Mouse (Mus musculus) kidney, embryonic 14.5 days (tissue): ENCODE data around the gene 9230104L09Rik. TPM values are rescaled to one million over a fixed set of nuclear protein-coding genes. Genes with fewer than 3 reads are reported as not detected.

Source experiments
- ATAC-seq: fragments of 200-750 bp; cut with Nextera tagmentation; 2 replicates; pipeline ENCODE4 v1.8.0; 2017; ENCODE audit warnings: moderate number of reproducible peaks, mild to moderate bottlenecking, moderate TSS enrichment, moderate library complexity; ENCODE audit not compliant: low FRiP score, low TSS enrichment
- H3K27ac ChIP-seq: fragments of 300-500 bp; sonication (generic); 2 replicates; pipeline ENCODE4 v1.5.1; 2014; ENCODE audit warnings: low read depth, mild to moderate bottlenecking, low read length, moderate library complexity, mixed read lengths
- H3K27me3 ChIP-seq: fragments of 300-500 bp; sonication (generic); 2 replicates; pipeline ENCODE4 v1.6.1; 2014; ENCODE audit warnings: mild to moderate bottlenecking, low read length; ENCODE audit not compliant: control insufficient read depth, insufficient read depth
- H3K36me3 ChIP-seq: fragments of 300-500 bp; sonication (generic); 2 replicates; pipeline ENCODE4 v1.6.1; 2014; ENCODE audit warnings: low read length, mixed read lengths; ENCODE audit not compliant: control insufficient read depth, insufficient read depth
- H3K4me1 ChIP-seq: fragments of 300-500 bp; sonication (generic); 2 replicates; pipeline ENCODE4 v1.6.1; 2014; ENCODE audit warnings: low read length, mixed read lengths; ENCODE audit not compliant: control insufficient read depth, insufficient read depth
- H3K4me2 ChIP-seq: fragments of 300-500 bp; sonication (generic); replicated peaks from 2 replicates; pipeline ENCODE4 v1.6.1; 2014; ENCODE audit warnings: low read depth, mild to moderate bottlenecking, low read length
- H3K4me3 ChIP-seq: fragments of 300-500 bp; sonication (generic); 2 replicates; pipeline ENCODE4 v1.5.1; 2014; ENCODE audit warnings: mild to moderate bottlenecking, low read length
- H3K9ac ChIP-seq: fragments of 300-500 bp; sonication (generic); 2 replicates; pipeline ENCODE4 v1.6.1; 2014; ENCODE audit warnings: low read depth, mild to moderate bottlenecking, low read length, moderate library complexity
- H3K9me3 ChIP-seq: fragments of 300-500 bp; sonication (generic); 2 replicates; pipeline ENCODE4 v1.6.1; 2016; ENCODE audit warnings: low read length; ENCODE audit not compliant: control insufficient read depth
- WGBS: fragments of 180-500 bp; shearing (Covaris S2); extraction: QIAGEN DNeasy Blood & Tissue Kit; methylation state at CpG from one replicate; pipeline ENCODE4 v1.1.7; 2014; 5-methylcytosine and 5-hydroxymethylcytosine counted together
- polyA plus RNA-seq: library from polyadenylated mRNA; unstranded; fragments of >200 nt; fragmentation: Nextera tagmentation; extraction: Ambion mirVana; gene quantifications from 2 replicates; pipeline ENCODE4 v1.2.1, GENCODE M21; 2014

9230104L09Rik gene
- polyA plus RNA-seq, 1 experiment from 2014 or later: not detected

- Histone ChIP-seq H3K4me2 (no peak overlapping the region), H3K4me3 (no peak overlapping the region), H3K9ac (no peak overlapping the region), H3K4me1 (peaks cover 11% of the 10 kb centered on the region), H3K36me3 (peaks cover 16% of the 10 kb centered on the region; the same call in 1 of the 2 replicates), H3K9me3 (no peaks in the 10 kb centered on the region), H3K27me3 (no peaks in the 10 kb centered on the region), H3K27ac (no peak overlapping the region)
- no peak for ATAC-seq
- 55% methylated on average over 1 of the region's 1 CpGs for WGBS
Measured at GRCm38 (mm10) chr2:148868959-148869358, 4.1 kb upstream of the 9230104L09Rik start.

- Histone ChIP-seq H3K36me3 (no peaks in the 10 kb centered on the region), H3K27ac (no peak overlapping the region), H3K4me1 (no peaks in the 10 kb centered on the region), H3K4me3 (no peak overlapping the region), H3K27me3 (no peaks in the 10 kb centered on the region), H3K9ac (no peak overlapping the region), H3K9me3 (no peaks in the 10 kb centered on the region), H3K4me2 (no peak overlapping the region)
- no peak for ATAC-seq
Measured at GRCm38 (mm10) chr2:148861693-148862092, 3.1 kb downstream of the 9230104L09Rik start.

GRCm38 (mm10) chr2:148860993-148861392, 3.8 kb downstream of the 9230104L09Rik start:
- H3K4me3 ChIP-seq: no peak overlapping the region
- H3K36me3 ChIP-seq: no peaks in the 10 kb centered on the region
- no peak for ATAC-seq
- H3K27ac ChIP-seq: no peak overlapping the region
- no peak overlapping the region for H3K4me2 ChIP-seq
- no peaks in the 10 kb centered on the region for H3K4me1 ChIP-seq
- no peaks in the 10 kb centered on the region for H3K9me3 ChIP-seq
- 90% methylated on average over 4 of the region's 4 CpGs for WGBS
- H3K27me3 ChIP-seq: no peaks in the 10 kb centered on the region
- no peak overlapping the region for H3K9ac ChIP-seq

- H3K4me1 ChIP-seq: no peaks in the 10 kb centered on the region
- no peak overlapping the region for H3K4me3 ChIP-seq
- no peaks in the 10 kb centered on the region for H3K27me3 ChIP-seq
- WGBS: 83% methylated on average over 4 of the region's 4 CpGs
- ATAC-seq: no peak
- no peak overlapping the region for H3K27ac ChIP-seq
- H3K4me2 ChIP-seq: no peak overlapping the region
- H3K9ac ChIP-seq: no peak overlapping the region
- H3K36me3 ChIP-seq: no peaks in the 10 kb centered on the region
- H3K9me3 ChIP-seq: no peaks in the 10 kb centered on the region
Measured at GRCm38 (mm10) chr2:148857506-148857905, 7.3 kb downstream of the 9230104L09Rik start.

GRCm38 (mm10) chr2:148856630-148857400, 8.0 kb downstream of the 9230104L09Rik start:
- H3K27ac ChIP-seq: no peak overlapping the region
- no peak overlapping the region for H3K9ac ChIP-seq
- no peak overlapping the region for H3K4me3 ChIP-seq
- ATAC-seq: no peak
- H3K36me3 ChIP-seq: no peaks in the 10 kb centered on the region
- no peaks in the 10 kb centered on the region for H3K9me3 ChIP-seq
- no peak overlapping the region for H3K4me2 ChIP-seq
- no peaks in the 10 kb centered on the region for H3K27me3 ChIP-seq
- WGBS: 78% methylated on average over 8 of the region's 8 CpGs
- H3K4me1 ChIP-seq: no peaks in the 10 kb centered on the region

- Histone ChIP-seq H3K27ac (no peak overlapping the region), H3K27me3 (no peaks in the 10 kb centered on the region), H3K9ac (no peak overlapping the region), H3K4me3 (no peak overlapping the region), H3K4me2 (no peak overlapping the region), H3K36me3 (no peaks in the 10 kb centered on the region), H3K4me1 (no peaks in the 10 kb centered on the region), H3K9me3 (no peaks in the 10 kb centered on the region)
- 47% methylated on average over 8 of the region's 8 CpGs for WGBS
- peak; percentile 86 for ATAC-seq
Measured at GRCm38 (mm10) chr2:148851116-148851906, 13.5 kb downstream of the 9230104L09Rik start.

- Histone ChIP-seq H3K9ac (no peak overlapping the region), H3K4me2 (no peak overlapping the region), H3K4me3 (no peak overlapping the region), H3K36me3 (no peaks in the 10 kb centered on the region), H3K27me3 (no peaks in the 10 kb centered on the region), H3K27ac (no peak overlapping the region), H3K9me3 (no peaks in the 10 kb centered on the region), H3K4me1 (no peaks in the 10 kb centered on the region)
- WGBS: 91% methylated on average over 2 of the region's 2 CpGs
- ATAC-seq: no peak
Measured at GRCm38 (mm10) chr2:148839224-148839623, 25.6 kb downstream of the 9230104L09Rik start.

- WGBS: 90% methylated on average over 5 of the region's 5 CpGs
- Histone ChIP-seq H3K36me3 (no peaks in the 10 kb centered on the region), H3K9me3 (no peaks in the 10 kb centered on the region), H3K27me3 (no peaks in the 10 kb centered on the region), H3K4me3 (no peak overlapping the region), H3K9ac (no peak overlapping the region), H3K4me2 (no peak overlapping the region), H3K27ac (no peak overlapping the region), H3K4me1 (no peaks in the 10 kb centered on the region)
- no peak for ATAC-seq
Measured at GRCm38 (mm10) chr2:148838075-148838777, 26.6 kb downstream of the 9230104L09Rik start.
